Mouse (Mus musculus) activated CD4-positive, CD25-positive, alpha-beta regulatory T cell (primary cell): ENCODE results near the gene Cbln1. TPM values are rescaled to one million over a fixed set of nuclear protein-coding genes. Genes with fewer than 3 reads are reported as not detected.

Experiments used
- polyA plus RNA-seq, 2 experiments: library from polyadenylated mRNA; unstranded; fragments of 100-300 nt; shearing (Covaris generic); gene quantifications; one replicate each; pipeline ENCODE4 v1.2.1; 2017

Cbln1 gene
- under 1 TPM in 1 of 2 experiments, not detected in 1; 0.47 TPM for polyA plus RNA-seq

DNA sequence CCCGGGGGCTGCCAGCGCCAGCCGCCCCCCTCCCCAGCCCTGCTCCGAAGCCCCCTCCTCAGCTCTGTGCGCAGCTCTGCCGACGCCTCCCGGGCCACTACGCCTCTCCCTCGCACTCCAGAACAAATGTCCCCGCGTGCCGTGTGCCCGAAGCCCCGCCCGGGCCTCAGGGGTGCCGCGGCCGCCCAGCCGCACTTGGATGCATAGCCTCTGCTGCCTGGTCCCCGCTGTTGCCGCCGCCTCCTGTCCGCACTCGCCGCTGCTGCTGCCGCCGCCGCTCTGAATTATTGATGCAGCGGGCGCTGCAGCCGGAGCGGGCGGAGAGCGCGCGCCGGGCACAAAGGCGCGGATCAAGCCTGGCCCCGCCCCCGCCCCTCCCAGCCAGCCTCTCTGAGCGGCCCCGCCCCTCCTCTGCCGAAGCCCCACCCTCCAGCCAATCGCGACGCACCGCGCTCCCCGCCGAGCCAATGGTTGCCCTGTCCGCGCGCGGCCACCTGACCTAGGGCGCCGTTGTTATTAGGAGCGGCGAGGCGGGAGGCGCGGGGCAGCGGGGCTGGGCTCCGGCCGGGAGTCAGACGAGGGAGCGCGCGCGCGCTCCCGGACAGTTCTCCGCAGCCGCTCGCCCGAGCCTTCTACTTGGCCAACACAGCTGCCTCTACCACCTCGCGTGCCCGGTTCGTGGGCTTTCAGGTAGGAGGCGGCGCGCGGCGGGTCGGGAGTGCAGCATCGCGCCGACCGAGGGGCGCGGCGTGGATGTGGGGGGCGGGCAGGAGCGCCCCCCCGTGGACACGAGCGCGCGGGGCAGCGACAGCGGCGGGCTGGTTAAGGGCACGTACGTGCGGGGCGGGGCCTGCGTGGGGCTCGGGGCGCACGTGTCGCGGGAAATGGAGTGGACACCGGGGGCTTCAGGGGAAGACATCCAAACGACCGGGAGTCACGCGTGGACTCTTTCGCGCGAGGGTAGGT, at the start of gene Cbln1:
Gene Cbln1, minus strand, starts transcription at position 339 of the 966 bp plus-strand sequence.

Other genes starting within 250 kb of the Cbln1 start
- gene 4933402J07Rik, start 91.2 kb upstream of the Cbln1 start, polyA plus RNA-seq: not detected